Mouse (Mus musculus) kidney, postnatal 0 days (tissue): ENCODE measurements around the gene Il4ra. TPM values are rescaled to one million over a fixed set of nuclear protein-coding genes. Genes with fewer than 3 reads are reported as not detected.

Experiments used
- ATAC-seq: fragments of 200-750 bp; cut with Nextera tagmentation; replicated peaks from 2 replicates; pipeline ENCODE4 v1.8.0; 2017; ENCODE audit warnings: low read depth, moderate number of reproducible peaks, moderate TSS enrichment, moderate library complexity; ENCODE audit not compliant: low FRiP score
- DNase-seq: peaks from one replicate; pipeline ENCODE4 v3.0.0-alpha.2; 2016; ENCODE audit warnings: low spot score
- H3K27ac ChIP-seq: fragments of 300-500 bp; sonication (generic); 2 replicates; pipeline ENCODE4 v1.5.1; 2014; ENCODE audit warnings: mild to moderate bottlenecking
- H3K27me3 ChIP-seq: fragments of 300-500 bp; sonication (generic); 2 replicates; pipeline ENCODE4 v1.6.1; 2014; ENCODE audit warnings: low read length, mixed read lengths; ENCODE audit not compliant: insufficient read depth
- H3K36me3 ChIP-seq: fragments of 300-500 bp; sonication (generic); 2 replicates; pipeline ENCODE4 v1.6.1; 2014; ENCODE audit warnings: low read length, mixed read lengths; ENCODE audit not compliant: insufficient read depth
- H3K4me1 ChIP-seq: fragments of 300-500 bp; sonication (generic); replicated peaks from 2 replicates; pipeline ENCODE4 v1.6.1; 2014; ENCODE audit warnings: antibody characterized with exemption, low read length, mixed read lengths; ENCODE audit not compliant: insufficient read depth
- H3K4me2 ChIP-seq: fragments of 300-500 bp; sonication (generic); 2 replicates; pipeline ENCODE4 v1.6.1; 2014; ENCODE audit warnings: mild to moderate bottlenecking, low read length, moderate library complexity, mixed read lengths
- H3K4me3 ChIP-seq: fragments of 300-500 bp; sonication (generic); replicated peaks from 2 replicates; pipeline ENCODE4 v1.5.1; 2014; ENCODE audit warnings: low read depth, low read length
- H3K9ac ChIP-seq: fragments of 300-500 bp; sonication (generic); 2 replicates; pipeline ENCODE4 v1.6.1; 2014; ENCODE audit warnings: low read depth, low read length
- H3K9me3 ChIP-seq: fragments of 300-500 bp; sonication (generic); replicated peaks from 2 replicates; pipeline ENCODE4 v1.6.1; 2016; ENCODE audit warnings: low read length, inconsistent platforms, mixed read lengths
- CTCF ChIP-seq: IDR thresholded peaks from 2 replicates; pipeline ENCODE4 v1.5.1; 2016; ENCODE audit warnings: antibody characterized with exemption, low read depth, mild to moderate bottlenecking, moderate library complexity
- WGBS: fragments of 180-500 bp; shearing (Covaris S2); extraction: QIAGEN DNeasy Blood & Tissue Kit; methylation state at CpG from one replicate; pipeline ENCODE4 v1.1.7; 2014; 5-methylcytosine and 5-hydroxymethylcytosine counted together
- polyA plus RNA-seq: library from polyadenylated mRNA; unstranded; fragments of >200 nt; fragmentation: Nextera tagmentation; extraction: Ambion mirVana; gene quantifications from 2 replicates; pipeline ENCODE4 v1.2.1, GENCODE M21; 2015

Il4ra gene
- polyA plus RNA-seq, 1 experiment from 2014 or later: 10.0 TPM

GRCm38 (mm10) chr7:125554456-125555114 is 2.7 kb downstream of the Il4ra start:
- Histone ChIP-seq H3K4me2 (no peak overlapping the region; the same call in 1 of the 2 replicates), H3K9ac (no peak overlapping the region), H3K4me3 (no peak overlapping the region), H3K27me3 (no peaks in the 10 kb centered on the region), H3K36me3 (no peaks in the 10 kb centered on the region), H3K9me3 (no peaks in the 10 kb centered on the region), H3K27ac (no peak overlapping the region), H3K4me1 (peaks cover 15% of the 10 kb centered on the region; the same call in 1 of the 2 replicates)
- TF ChIP-seq CTCF: no peak
- 84% methylated on average over 9 of the region's 9 CpGs for WGBS
- DNase-seq (no peak), ATAC-seq (no peak)

GRCm38 (mm10) chr7:125555351-125555872 is 3.5 kb downstream of the Il4ra start:
- no peaks in the 10 kb centered on the region for H3K36me3 ChIP-seq
- H3K9me3 ChIP-seq: no peaks in the 10 kb centered on the region
- DNase-seq (no peak), ATAC-seq (no peak)
- no peak overlapping the region for H3K27ac ChIP-seq
- H3K4me2 ChIP-seq: no peak overlapping the region
- H3K4me3 ChIP-seq: no peak overlapping the region
- TF ChIP-seq CTCF: no peak
- H3K4me1 ChIP-seq: peaks cover 15% of the 10 kb centered on the region; the same call in 1 of the 2 replicates
- H3K9ac ChIP-seq: no peak overlapping the region
- 82% methylated on average over 7 of the region's 7 CpGs for WGBS
- H3K27me3 ChIP-seq: no peaks in the 10 kb centered on the region

GRCm38 (mm10) chr7:125556096-125556495 is 4.2 kb downstream of the Il4ra start:
- DNase-seq: no peak
- H3K27ac ChIP-seq: no peak overlapping the region
- H3K27me3 ChIP-seq: no peaks in the 10 kb centered on the region
- H3K36me3 ChIP-seq: no peaks in the 10 kb centered on the region
- H3K4me3 ChIP-seq: no peak overlapping the region
- peaks cover 15% of the 10 kb centered on the region; the same call in 1 of the 2 replicates for H3K4me1 ChIP-seq
- ATAC-seq: no peak
- no peak overlapping the region for H3K4me2 ChIP-seq
- no peak overlapping the region for H3K9ac ChIP-seq
- no peak for TF ChIP-seq CTCF
- WGBS: 58% methylated on average over 4 of the region's 4 CpGs
- no peaks in the 10 kb centered on the region for H3K9me3 ChIP-seq

GRCm38 (mm10) chr7:125556865-125557264 is 4.9 kb downstream of the Il4ra start:
- 46% methylated on average over 8 of the region's 8 CpGs for WGBS
- Histone ChIP-seq H3K36me3 (no peaks in the 10 kb centered on the region), H3K4me1 (peaks cover 15% of the 10 kb centered on the region; the same call in 1 of the 2 replicates), H3K9me3 (no peaks in the 10 kb centered on the region), H3K27ac (no peak overlapping the region), H3K4me2 (no peak overlapping the region), H3K4me3 (no peak overlapping the region), H3K9ac (no peak overlapping the region), H3K27me3 (no peaks in the 10 kb centered on the region)
- no peak for TF ChIP-seq CTCF
- peak; percentile 29 for DNase-seq
- ATAC-seq: no peak

GRCm38 (mm10) chr7:125558401-125558945 is 6.6 kb downstream of the Il4ra start:
- no peak overlapping the region for H3K9ac ChIP-seq
- no peak overlapping the region for H3K4me2 ChIP-seq
- H3K36me3 ChIP-seq: no peaks in the 10 kb centered on the region
- H3K27ac ChIP-seq: peak overlapping the region; percentile 5
- no peak for ATAC-seq
- peaks cover 11% of the 10 kb centered on the region; the same call in 1 of the 2 replicates for H3K4me1 ChIP-seq
- no peaks in the 10 kb centered on the region for H3K27me3 ChIP-seq
- no peaks in the 10 kb centered on the region for H3K9me3 ChIP-seq
- DNase-seq: no peak
- WGBS: 69% methylated on average over 4 of the region's 4 CpGs
- no peak overlapping the region for H3K4me3 ChIP-seq
- TF ChIP-seq CTCF: no peak

- WGBS: 52% methylated on average over 5 of the region's 5 CpGs
- no peaks in the 10 kb centered on the region for H3K27me3 ChIP-seq
- H3K9ac ChIP-seq: no peak overlapping the region
- H3K9me3 ChIP-seq: no peaks in the 10 kb centered on the region
- no peak overlapping the region; the same call in 1 of the 2 replicates for H3K27ac ChIP-seq
- H3K4me3 ChIP-seq: no peak overlapping the region
- H3K4me1 ChIP-seq: peaks cover 11% of the 10 kb centered on the region; the same call in 1 of the 2 replicates
- no peak for TF ChIP-seq CTCF
- DNase-seq (no peak), ATAC-seq (no peak)
- no peak overlapping the region for H3K4me2 ChIP-seq
- H3K36me3 ChIP-seq: no peaks in the 10 kb centered on the region
Observed at GRCm38 (mm10) chr7:125558997-125559396, 7.1 kb downstream of the Il4ra start.
